Mouse (Mus musculus) hindbrain, embryonic 15.5 days (tissue): ENCODE measurements around the gene Pbx1. TPM values are rescaled to one million over a fixed set of nuclear protein-coding genes. Genes with fewer than 3 reads are reported as not detected.

Experiments
- ATAC-seq: fragments of 200-750 bp; cut with Nextera tagmentation; 2 replicates; pipeline ENCODE4 v1.8.0; 2017; ENCODE audit warnings: low read depth, moderate number of reproducible peaks, moderate TSS enrichment; ENCODE audit not compliant: low FRiP score
- H3K27ac ChIP-seq: fragments of 300-500 bp; sonication (generic); replicated peaks from 2 replicates; pipeline ENCODE4 v1.5.1; 2015; ENCODE audit warnings: mild to moderate bottlenecking, inconsistent platforms
- H3K27me3 ChIP-seq: fragments of 300-500 bp; sonication (generic); 2 replicates; pipeline ENCODE4 v1.6.1; 2015; ENCODE audit warnings: control low read depth, inconsistent platforms
- H3K36me3 ChIP-seq: fragments of 300-500 bp; sonication (generic); 2 replicates; pipeline ENCODE4 v1.6.1; 2015; ENCODE audit warnings: control low read depth, inconsistent platforms
- H3K4me1 ChIP-seq: fragments of 300-500 bp; sonication (generic); replicated peaks from 2 replicates; pipeline ENCODE4 v1.6.1; 2015; ENCODE audit warnings: control low read depth, inconsistent platforms
- H3K4me2 ChIP-seq: fragments of 300-500 bp; sonication (generic); 2 replicates; pipeline ENCODE4 v1.6.1; 2015; ENCODE audit warnings: moderate library complexity, mild to moderate bottlenecking, inconsistent platforms
- H3K4me3 ChIP-seq: fragments of 300-500 bp; sonication (generic); 2 replicates; pipeline ENCODE4 v1.5.1; 2015; ENCODE audit warnings: mild to moderate bottlenecking, inconsistent platforms
- H3K9ac ChIP-seq: fragments of 300-500 bp; sonication (generic); 2 replicates; pipeline ENCODE4 v1.6.1; 2015; ENCODE audit warnings: inconsistent platforms
- H3K9me3 ChIP-seq: fragments of 300-500 bp; sonication (generic); 2 replicates; pipeline ENCODE4 v1.6.1; 2016; ENCODE audit warnings: control low read depth, inconsistent platforms
- WGBS: fragments of 180-500 bp; shearing (Covaris S2); methylation state at CpG from one replicate; pipeline ENCODE4 v1.1.7; 2015; 5-methylcytosine and 5-hydroxymethylcytosine counted together
- polyA plus RNA-seq: library from polyadenylated mRNA; unstranded; fragments of >200 nt; fragmentation: Nextera tagmentation; extraction: Ambion mirVana; gene quantifications from 2 replicates; pipeline ENCODE4 v1.2.1, GENCODE M21; 2015

Pbx1 gene
- polyA plus RNA-seq, 1 experiment from 2014 or later: 44.2 TPM

DNA sequence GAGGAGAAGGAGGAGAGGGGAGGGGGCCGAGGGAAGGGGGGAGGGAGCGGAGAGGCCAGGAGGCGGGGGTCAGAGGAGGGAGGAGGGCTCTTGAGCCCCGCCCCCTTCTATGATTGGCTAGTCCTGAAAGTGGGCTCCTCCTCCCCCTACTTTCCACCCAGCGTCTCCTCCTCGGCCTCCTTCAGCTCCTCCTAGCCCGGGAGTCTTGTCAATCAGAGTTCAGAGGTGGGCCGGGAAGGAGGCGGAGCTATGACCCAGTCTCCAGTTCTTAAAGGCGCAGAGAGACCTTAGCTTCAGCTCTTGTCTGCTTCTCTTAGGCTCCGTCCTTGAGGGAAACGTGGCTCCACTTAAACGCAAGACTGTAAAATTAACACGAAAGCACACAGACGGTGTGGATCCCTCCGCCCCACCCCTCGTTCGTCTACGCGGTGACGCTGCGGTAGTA, 233 bp upstream of the Pbx1 start:
- ATAC-seq: peak; percentile 100
- Histone ChIP-seq H3K27me3 (no peaks in the 10 kb centered on the region), H3K4me3 (peak overlapping the region; percentile 38), H3K9ac (0 out of 2 replicates have a peak overlapping the region, but pooled peaks have one; percentile 32), H3K4me2 (peak overlapping the region; percentile 57), H3K27ac (peak overlapping the region; percentile 73), H3K4me1 (peaks cover 14% of the 10 kb centered on the region), H3K36me3 (no peaks in the 10 kb centered on the region), H3K9me3 (no peaks in the 10 kb centered on the region)
- under 1% methylated on average over 19 of the region's 22 CpGs for WGBS

DNA sequence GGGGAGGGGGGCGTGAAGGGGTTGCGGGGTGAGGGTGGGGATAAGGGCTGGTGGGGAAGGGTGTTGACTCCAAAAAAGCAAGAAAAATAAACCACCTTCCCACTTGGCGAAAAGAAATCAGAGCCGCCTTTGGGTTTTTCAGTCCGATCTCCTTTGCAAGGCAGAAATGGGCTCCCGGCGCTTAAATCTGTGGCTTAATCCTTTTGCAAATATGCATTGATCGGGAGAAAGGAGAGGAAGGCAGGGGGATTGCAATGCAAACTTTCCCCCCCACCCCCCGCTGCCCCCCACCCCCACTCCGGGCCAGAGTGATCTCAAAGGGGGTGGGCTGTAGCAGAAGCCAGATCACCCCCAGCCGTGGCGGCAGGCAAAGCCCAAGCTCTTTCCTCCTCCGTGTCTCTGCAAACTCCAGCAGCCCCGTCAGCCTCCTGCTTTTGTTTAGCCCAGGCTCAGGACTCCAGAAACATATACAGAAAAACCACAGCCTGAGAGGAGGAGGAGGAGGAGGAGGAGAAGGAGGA, 299 bp downstream of the Pbx1 start:
- Histone ChIP-seq H3K36me3 (no peaks in the 10 kb centered on the region), H3K27me3 (no peaks in the 10 kb centered on the region), H3K4me3 (peak overlapping the region; percentile 93), H3K27ac (peak overlapping the region; percentile 98), H3K9ac (peak overlapping the region; percentile 97), H3K9me3 (no peaks in the 10 kb centered on the region), H3K4me2 (peak overlapping the region; percentile 66), H3K4me1 (peaks cover 19% of the 10 kb centered on the region)
- 0% methylated on average over 14 of the region's 14 CpGs for WGBS
- peak; percentile 93 for ATAC-seq

DNA sequence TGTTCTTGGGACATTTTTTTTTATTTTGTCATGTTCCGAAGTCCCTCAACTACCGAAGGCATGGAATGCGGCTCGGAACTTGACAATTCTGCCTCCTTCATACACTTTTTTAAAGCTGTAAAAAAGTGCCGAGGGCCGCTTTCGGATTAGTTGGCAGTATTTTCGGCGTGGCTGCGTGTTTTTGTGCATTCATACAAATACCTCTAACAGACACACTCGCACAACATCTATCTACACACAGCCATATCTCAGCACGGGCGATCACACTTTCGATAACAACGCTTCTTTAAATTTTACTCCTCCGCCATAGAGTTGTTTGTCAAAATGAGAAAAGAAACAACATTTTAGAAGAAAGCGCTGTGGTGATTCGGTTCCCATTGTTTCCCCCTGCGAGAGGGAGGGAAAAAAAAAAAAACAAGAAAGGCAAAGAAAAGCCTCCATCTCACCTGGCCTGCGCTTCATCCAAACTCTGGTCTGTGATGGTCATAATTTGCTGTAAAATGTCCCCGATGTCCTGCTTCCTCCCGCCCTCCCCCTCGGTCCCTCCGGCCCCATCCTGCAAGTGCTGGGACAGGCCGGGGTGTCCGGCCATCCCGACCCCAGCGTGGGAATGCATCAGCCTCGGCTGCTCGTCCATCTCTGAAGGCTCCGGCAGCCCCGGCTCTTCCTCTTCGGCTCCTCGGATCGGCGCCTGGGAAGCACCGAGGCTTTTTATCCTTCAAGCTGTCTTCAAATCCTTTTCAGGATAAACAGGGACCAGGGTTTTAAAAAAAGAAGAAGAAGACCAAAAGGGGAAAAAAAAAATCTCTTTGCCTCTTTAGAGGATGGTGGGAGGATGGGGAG, 981 bp downstream of the Pbx1 start:
- Histone ChIP-seq H3K27ac (peak overlapping the region; percentile 98), H3K36me3 (no peaks in the 10 kb centered on the region), H3K4me1 (peaks cover 25% of the 10 kb centered on the region), H3K27me3 (no peaks in the 10 kb centered on the region), H3K9ac (peak overlapping the region; percentile 97), H3K9me3 (no peaks in the 10 kb centered on the region), H3K4me3 (peak overlapping the region; percentile 93), H3K4me2 (peak overlapping the region; percentile 66)
- ATAC-seq: no peak
- WGBS: under 1% methylated on average over 37 of the region's 37 CpGs

DNA sequence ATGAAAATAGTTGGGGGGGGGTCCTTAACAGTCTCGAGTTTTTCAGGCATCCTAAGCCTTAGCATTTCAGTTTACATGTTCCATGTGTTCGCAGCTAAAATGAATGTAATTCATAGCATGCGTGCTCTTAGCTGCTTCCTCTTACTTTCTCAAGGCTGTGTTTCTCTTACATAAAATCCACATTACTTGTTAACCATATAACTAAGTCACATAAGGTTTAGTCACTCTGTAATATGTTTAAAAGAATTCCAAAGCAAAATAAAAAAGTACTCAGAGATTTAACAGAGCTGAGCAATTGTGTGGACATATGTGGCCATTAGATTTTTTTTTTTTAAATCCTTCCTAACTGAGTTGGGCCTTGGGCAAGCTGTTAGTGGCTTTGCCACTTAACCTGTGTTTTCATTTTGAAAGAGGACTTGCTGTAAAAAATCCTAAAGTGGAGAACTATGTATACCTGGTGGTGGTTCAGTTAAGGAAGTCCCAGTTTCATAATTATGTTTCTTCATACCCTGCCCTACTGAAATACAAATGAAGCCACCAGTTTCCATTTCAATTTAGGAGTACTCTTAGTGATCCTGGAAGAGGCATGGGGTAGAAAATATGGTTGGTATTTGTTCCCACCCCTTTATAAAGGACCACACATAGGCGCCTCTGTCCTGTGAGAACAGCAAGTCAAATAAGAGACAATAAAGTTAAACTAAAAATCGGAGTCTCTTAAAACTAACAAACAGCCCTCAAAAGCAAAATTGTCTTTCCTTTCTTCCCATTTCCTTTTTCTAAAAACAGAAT, 2.0 kb downstream of the Pbx1 start:
- H3K4me2 ChIP-seq: peak overlapping the region; percentile 66
- H3K9me3 ChIP-seq: no peaks in the 10 kb centered on the region
- ATAC-seq: no peak
- no peaks in the 10 kb centered on the region for H3K36me3 ChIP-seq
- H3K4me3 ChIP-seq: peak overlapping the region; percentile 93
- H3K27ac ChIP-seq: peak overlapping the region; percentile 61
- no peaks in the 10 kb centered on the region for H3K27me3 ChIP-seq
- peaks cover 34% of the 10 kb centered on the region for H3K4me1 ChIP-seq
- H3K9ac ChIP-seq: peak overlapping the region; percentile 97
- WGBS: 6% methylated on average over 5 of the region's 5 CpGs

DNA sequence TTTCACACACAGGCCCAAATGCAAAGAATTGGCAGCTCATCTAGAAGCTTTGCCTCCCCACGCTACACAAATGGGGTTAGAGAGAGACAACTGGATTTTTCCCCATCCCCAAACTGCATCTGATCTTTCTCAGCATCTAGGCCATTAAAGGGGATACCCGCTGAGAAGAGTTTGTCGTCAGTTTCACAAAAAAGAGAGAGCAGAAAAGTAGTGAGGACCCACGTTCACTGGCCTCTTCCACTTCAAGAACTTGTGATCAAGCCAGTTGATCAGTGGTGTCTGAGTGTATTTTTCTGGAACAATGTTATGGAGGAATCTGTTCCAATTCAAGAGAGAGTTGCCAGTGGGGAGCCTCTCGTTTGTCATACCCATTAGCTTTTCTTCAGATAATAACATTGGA, 2.7 kb downstream of the Pbx1 start:
- H3K36me3 ChIP-seq: no peaks in the 10 kb centered on the region
- peak overlapping the region; percentile 93 for H3K4me3 ChIP-seq
- no peak for ATAC-seq
- H3K27ac ChIP-seq: peak overlapping the region; percentile 61
- 3% methylated on average over 5 of the region's 5 CpGs for WGBS
- H3K9me3 ChIP-seq: no peaks in the 10 kb centered on the region
- H3K27me3 ChIP-seq: no peaks in the 10 kb centered on the region
- peak overlapping the region; percentile 66 for H3K4me2 ChIP-seq
- H3K9ac ChIP-seq: peak overlapping the region; percentile 97
- H3K4me1 ChIP-seq: peaks cover 40% of the 10 kb centered on the region

DNA sequence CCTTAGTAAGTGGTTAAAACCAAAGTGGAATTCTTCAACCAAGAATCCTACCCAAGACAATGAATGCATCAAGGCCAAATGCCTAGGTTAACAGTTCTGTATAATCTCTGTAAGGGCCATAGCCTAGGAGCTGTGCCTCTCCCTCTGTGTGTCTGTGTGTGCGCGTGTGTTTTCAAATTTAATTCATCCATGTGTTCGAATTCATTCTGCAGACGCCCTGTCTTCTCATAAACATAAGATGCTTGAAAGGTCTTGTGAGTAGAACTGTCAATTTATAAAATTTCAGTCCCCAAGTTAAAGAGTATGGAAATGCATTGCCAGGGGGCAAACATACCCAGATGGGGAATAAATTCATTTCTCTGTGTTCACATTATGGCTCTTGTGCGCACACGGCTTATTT, 3.8 kb downstream of the Pbx1 start:
- peak overlapping the region; percentile 64 for H3K27ac ChIP-seq
- H3K4me1 ChIP-seq: peaks cover 51% of the 10 kb centered on the region
- 14% methylated on average over 6 of the region's 6 CpGs for WGBS

DNA sequence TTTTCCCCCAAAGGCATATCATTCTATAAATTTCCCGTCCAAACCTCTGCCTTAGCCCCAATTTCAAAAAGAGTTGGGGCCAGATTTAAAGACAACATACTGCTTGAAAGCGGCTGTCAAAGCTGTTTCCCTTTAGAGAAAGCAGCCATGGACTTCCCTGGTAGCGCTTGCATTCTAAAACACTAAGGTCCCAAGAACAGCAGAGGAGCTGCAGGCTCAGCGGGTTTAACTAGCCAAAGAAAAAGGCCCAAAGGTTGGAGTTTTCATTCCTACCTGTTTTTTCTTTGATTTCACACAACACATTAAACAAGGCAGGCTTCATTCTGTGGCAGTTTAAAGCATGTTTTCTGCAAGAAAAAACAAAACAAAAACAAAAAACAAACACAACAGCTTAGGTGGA, 4.5 kb downstream of the Pbx1 start:
- Histone ChIP-seq H3K9me3 (no peaks in the 10 kb centered on the region), H3K4me3 (peak overlapping the region; percentile 93), H3K4me2 (peak overlapping the region; percentile 66), H3K9ac (peak overlapping the region; percentile 41), H3K36me3 (no peaks in the 10 kb centered on the region), H3K27me3 (no peaks in the 10 kb centered on the region), H3K27ac (peak overlapping the region; percentile 64), H3K4me1 (peaks cover 54% of the 10 kb centered on the region)
- ATAC-seq: no peak
- WGBS: 10% methylated on average over 4 of the region's 4 CpGs

More for the DNA sequence above, 3.8 kb downstream of the Pbx1 start:
- Histone ChIP-seq H3K9me3 (no peaks in the 10 kb centered on the region), H3K4me3 (peak overlapping the region; percentile 93), H3K27me3 (no peaks in the 10 kb centered on the region), H3K9ac (peak overlapping the region; percentile 41), H3K4me2 (peak overlapping the region; percentile 66), H3K36me3 (no peaks in the 10 kb centered on the region)
- no peak for ATAC-seq

DNA sequence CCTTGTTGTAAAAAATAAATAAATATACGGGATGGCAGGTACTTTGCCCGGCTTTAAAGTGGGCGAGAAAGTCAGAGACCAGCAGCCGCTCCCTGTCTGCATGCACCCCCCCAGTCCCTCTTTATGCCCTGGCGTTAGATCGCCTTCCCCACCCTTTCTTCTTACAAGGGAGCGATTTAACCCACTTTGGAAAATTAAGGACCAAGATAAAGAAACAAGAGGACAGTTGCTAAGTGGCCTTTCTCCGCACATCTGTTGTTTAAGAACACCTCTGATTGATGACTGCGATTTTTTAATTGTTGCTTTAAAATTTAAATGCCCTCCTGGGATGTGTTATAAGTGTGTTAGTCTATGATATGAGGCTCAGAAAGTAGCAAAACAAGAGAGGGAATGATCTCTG, 5.2 kb downstream of the Pbx1 start:
- peak overlapping the region; percentile 64 for H3K27ac ChIP-seq
- no peaks in the 10 kb centered on the region for H3K36me3 ChIP-seq
- peak overlapping the region; percentile 93 for H3K4me3 ChIP-seq
- peak overlapping the region; percentile 41 for H3K9ac ChIP-seq
- H3K4me1 ChIP-seq: peaks cover 54% of the 10 kb centered on the region
- H3K9me3 ChIP-seq: no peaks in the 10 kb centered on the region
- no peaks in the 10 kb centered on the region for H3K27me3 ChIP-seq
- 26% methylated on average over 9 of the region's 9 CpGs for WGBS
- ATAC-seq: no peak
- peak overlapping the region; percentile 66 for H3K4me2 ChIP-seq

DNA sequence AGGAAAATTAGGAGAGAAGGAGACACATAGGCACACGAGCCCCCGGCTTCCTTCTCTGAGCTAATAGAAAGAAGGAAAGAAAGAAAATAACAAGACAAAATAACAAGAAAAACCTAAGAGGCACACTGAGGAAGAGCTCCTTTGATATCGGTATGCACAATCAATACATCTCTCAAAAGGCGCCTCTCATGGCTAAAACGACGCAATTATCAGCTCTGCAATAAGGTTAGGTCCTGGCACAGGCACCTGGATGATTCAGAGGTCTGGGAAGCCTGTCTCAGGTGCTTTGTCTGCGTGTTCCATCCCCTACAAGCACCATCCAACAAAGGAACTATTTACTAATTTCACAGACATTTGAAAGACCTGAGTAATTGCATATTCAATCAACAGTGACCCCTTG, 5.8 kb downstream of the Pbx1 start:
- Histone ChIP-seq H3K9me3 (no peaks in the 10 kb centered on the region), H3K27ac (peak overlapping the region; percentile 64; the same call in 1 of the 2 replicates), H3K4me3 (peak overlapping the region; percentile 93), H3K4me2 (peak overlapping the region; percentile 66), H3K36me3 (no peaks in the 10 kb centered on the region), H3K4me1 (peaks cover 54% of the 10 kb centered on the region), H3K9ac (peak overlapping the region; percentile 27), H3K27me3 (no peaks in the 10 kb centered on the region)
- no peak for ATAC-seq
- 31% methylated on average over 7 of the region's 7 CpGs for WGBS

DNA sequence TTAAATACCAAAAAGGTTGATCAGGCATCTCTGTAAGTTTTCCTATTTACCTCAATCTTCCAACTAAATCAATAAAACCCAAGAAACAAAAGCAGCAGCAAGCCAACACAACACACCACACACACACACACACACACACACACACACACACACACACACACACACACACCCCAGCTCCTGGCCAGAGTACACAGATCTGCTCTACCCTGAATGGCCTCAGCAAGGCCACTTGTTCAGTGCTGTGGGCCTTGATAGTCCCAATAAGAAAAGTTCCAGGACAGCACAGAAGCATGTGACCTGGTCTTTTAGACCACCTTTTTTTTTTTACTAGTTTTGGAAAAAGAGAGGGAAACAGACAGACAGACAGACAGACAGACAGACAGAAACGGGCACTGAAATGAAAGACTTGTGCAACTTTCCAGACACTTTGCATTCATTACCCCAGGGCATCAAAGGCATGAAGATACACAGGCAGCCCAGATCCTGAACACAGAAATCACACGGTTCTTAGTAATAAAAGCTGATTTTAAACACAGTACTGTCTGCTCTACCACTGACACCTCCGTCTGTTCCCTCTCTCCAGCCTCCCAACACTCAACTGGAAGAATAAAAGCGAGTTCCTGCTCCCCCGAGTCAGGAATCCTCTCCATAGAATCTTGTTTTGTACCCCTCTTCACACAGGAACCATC, 6.9 kb downstream of the Pbx1 start:
- Histone ChIP-seq H3K4me2 (peak overlapping the region; percentile 66), H3K4me1 (peaks cover 54% of the 10 kb centered on the region), H3K9me3 (no peaks in the 10 kb centered on the region), H3K9ac (no peak overlapping the region), H3K27ac (0 out of 2 replicates have a peak overlapping the region, but pooled peaks have one; percentile 19), H3K27me3 (no peaks in the 10 kb centered on the region), H3K4me3 (peak overlapping the region; percentile 93), H3K36me3 (no peaks in the 10 kb centered on the region)
- 27% methylated on average over 5 of the region's 5 CpGs for WGBS
- ATAC-seq: no peak

DNA sequence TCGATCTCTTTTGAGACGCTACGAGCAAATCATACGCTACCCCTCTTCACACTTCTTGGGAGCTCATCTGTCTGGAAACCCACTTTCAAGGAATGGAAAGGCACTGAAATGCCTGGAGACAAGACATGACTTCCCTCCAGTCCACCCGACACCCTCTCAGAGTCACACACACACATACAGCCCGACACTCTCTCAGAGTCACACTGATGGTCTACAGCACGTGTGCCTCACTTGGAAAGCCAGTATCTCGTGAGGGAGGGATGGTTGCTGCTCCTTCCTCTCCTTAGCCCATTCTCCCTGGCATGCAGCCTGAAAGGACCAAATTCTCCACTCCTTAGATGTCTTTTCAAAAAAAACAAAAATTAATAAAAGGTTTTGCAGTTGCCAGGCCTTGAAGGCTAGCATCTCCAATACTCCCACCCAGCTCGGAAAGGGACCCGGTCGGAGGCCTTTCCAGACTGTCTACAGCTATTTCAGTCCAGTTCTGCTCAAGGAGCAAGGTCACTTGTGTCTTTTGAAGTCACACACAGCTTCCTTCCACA, 8.6 kb downstream of the Pbx1 start:
- Histone ChIP-seq H3K4me2 (peak overlapping the region; percentile 66), H3K4me3 (0 out of 2 replicates have a peak overlapping the region, but pooled peaks have one; percentile 10), H3K36me3 (no peaks in the 10 kb centered on the region), H3K9me3 (no peaks in the 10 kb centered on the region), H3K27ac (no peak overlapping the region), H3K4me1 (peaks cover 55% of the 10 kb centered on the region), H3K9ac (peak overlapping the region; percentile 10; the same call in 1 of the 2 replicates), H3K27me3 (no peaks in the 10 kb centered on the region)
- 74% methylated on average over 11 of the region's 11 CpGs for WGBS
- ATAC-seq: no peak
